ENCODE assay signal across 15 mouse cellular contexts in the genomic region with DNA sequence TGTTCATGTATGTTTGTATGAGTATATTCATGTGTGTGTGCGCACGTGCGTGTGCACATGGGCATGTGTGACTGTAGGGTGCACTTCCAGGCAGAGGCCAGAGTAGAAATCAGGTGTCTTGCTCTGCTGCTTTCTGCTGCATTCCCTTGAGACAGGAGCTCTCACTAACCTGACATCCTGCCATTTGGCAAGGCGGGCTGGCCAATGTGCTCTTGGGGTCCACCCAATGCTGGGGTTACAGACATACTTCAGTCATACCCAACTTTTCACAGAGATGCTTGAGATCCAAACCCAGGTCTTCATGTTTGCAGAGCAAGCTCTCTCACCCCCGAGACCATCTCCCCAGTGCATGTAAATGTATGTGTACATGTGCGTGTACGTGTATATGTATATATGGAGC.
"Had no signal": no experiment of that assay in that cellular context is flagged by ENCODE, and none has a peak within 500 bp of the region (broad histone marks: within the 10 kb centered on the region; RNA-seq: fewer than 3 reads in every experiment).

No protein-coding gene starts in this region.

- H3K4me1 ChIP-seq: neural tube, embryonic 15.5 days; stomach, embryonic 15.5 days had no signal

- DNase-seq: retina, postnatal 1 day; right cerebral cortex, adult 18-20 months; right cerebral cortex, postnatal 14 days; right cerebral cortex, postnatal 25 days; right cerebral cortex, postnatal 4 days; spleen, adult 18-20 months; thymus, adult 18-20 months; thymus, adult 2 months; thymus, postnatal 14 days; thymus, postnatal 25 days; thymus, postnatal 36 days; thymus, postnatal 4 days had no signal

- H3K4me2 ChIP-seq: neural tube, embryonic 15.5 days; stomach, embryonic 15.5 days had no signal

- H3K9me3 ChIP-seq: neural tube, embryonic 15.5 days; stomach, embryonic 15.5 days had no signal

- H3K36me3 ChIP-seq: neural tube, embryonic 15.5 days; stomach, embryonic 15.5 days had no signal

- H3K4me3 ChIP-seq: neural tube, embryonic 15.5 days; stomach, embryonic 15.5 days had no signal

- H3K9ac ChIP-seq: neural tube, embryonic 15.5 days; stomach, embryonic 15.5 days had no signal

- H3K27ac ChIP-seq: neural tube, embryonic 15.5 days; stomach, embryonic 15.5 days; stomach, postnatal 0 days had no signal

- H3K27me3 ChIP-seq: neural tube, embryonic 15.5 days; stomach, embryonic 15.5 days had no signal
